Mouse (Mus musculus) ovary, postnatal 36 days (tissue): ENCODE measurements around the gene Pprc1.

ENCODE experiments used
- DNase-seq: peaks from one replicate; pipeline ENCODE4 v3.0.0; 2022; ENCODE audit warnings: low spot score, mixed read lengths

Gene Pprc1

DNA sequence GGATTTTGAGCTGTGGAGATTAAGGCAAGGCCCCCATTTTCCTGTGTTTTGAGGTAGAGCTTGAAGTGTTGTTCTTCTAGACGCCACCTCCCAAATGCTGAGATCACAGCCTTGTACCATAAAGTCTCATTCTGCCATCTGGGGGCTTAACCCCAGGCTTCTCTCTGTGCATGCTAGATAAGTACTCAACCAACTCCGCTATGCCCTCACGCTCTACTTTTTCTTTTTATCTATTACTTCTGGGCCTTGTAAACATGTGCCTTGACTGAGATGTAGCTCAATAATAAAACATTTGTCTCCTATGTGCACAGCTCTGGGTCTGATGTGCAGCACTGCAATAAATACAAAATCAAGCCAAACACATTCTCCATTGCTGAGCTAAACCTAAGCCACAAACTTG is 74.8 kb downstream of the Pprc1 start:
- no peak for DNase-seq

DNA sequence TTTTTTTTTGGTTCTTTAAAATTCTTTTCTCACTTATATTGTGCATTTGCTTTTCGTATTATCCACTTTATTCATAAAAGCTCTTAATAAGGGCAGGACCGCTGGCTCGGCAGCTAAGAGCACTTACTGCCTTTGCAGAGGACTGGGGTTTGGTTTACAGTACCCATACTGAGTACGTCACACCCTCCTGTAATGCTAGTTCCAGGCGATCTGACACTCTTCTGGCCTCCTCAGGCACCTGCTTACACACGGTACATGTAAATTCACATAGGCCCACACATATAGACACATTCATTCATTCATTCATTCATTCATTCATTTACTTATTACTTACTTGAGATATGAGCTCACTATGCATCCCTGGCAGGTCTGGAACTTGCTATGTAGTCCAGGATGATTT is 76.2 kb downstream of the Pprc1 start:
- no peak for DNase-seq
